Mouse (Mus musculus): ENCODE measurements around the gene Gm20431. TPM values are rescaled to one million over a fixed set of nuclear protein-coding genes. Genes with fewer than 3 reads are reported as not detected.

The Gm20431 gene
- polyA plus RNA-seq, 1 experiment from 2014 or later = 0.63 TPM

DNA sequence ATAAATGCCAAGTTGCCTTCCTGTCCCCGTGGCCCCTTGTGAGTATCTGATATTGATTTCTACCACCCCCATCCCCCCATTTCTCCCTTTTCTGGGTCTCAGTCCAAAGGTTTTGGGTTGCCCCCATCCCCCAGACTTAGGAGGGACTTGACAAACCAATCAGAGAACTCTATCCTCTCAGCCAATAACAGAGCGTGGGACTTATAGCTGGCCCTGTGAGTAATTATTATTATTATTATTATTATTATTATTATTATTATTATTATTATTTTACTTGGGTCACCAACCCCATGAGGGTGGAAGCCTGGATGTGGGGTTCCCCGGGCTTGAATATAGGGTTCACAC is 96.0 kb downstream of the Gm20431 start:
- Histone ChIP-seq H3K27me3 (peaks cover under 1% of the 10 kb centered on the region), H3K36me3 (replicated peaks) (no peaks in the 10 kb centered on the region), H3K9me3 (replicated peaks) (no peaks in the 10 kb centered on the region), H3K4me1 (replicated peaks) (peaks cover 19% of the 10 kb centered on the region), H3K9ac (peak overlapping the region; percentile 30; the same call in 1 of the 2 replicates), H3K27ac (replicated peaks) (peak overlapping the region; percentile 80), H3K4me2 (peak overlapping the region; percentile 47), H3K4me3 (replicated peaks) (peak overlapping the region; percentile 31)
- 50% methylated on average over 3 of the region's 3 CpGs for WGBS (ENCODE audit: insufficient replicate concordance)
- peak; percentile 69 for ATAC-seq (ENCODE audit: insufficient read depth)

- no peaks in the 10 kb centered on the region for H3K36me3 ChIP-seq (replicated peaks)
- peak overlapping the region; percentile 59 for H3K27ac ChIP-seq (replicated peaks)
- no peaks in the 10 kb centered on the region for H3K9me3 ChIP-seq (replicated peaks)
- peaks cover 7% of the 10 kb centered on the region for H3K27me3 ChIP-seq
- no peak overlapping the region for H3K4me3 ChIP-seq (replicated peaks)
- 63% methylated on average over 13 of the region's 13 CpGs for WGBS (ENCODE audit: insufficient replicate concordance)
- peak; percentile 83 for ATAC-seq (ENCODE audit: insufficient read depth)
- peak overlapping the region; percentile 18; the same call in 1 of the 2 replicates for H3K4me2 ChIP-seq
- H3K9ac ChIP-seq = no peak overlapping the region
- peaks cover 15% of the 10 kb centered on the region for H3K4me1 ChIP-seq (replicated peaks)
These were observed 96.6 kb downstream of the Gm20431 start for GRCm38 (mm10) chr2:167564551-167565311.

- Histone ChIP-seq H3K27ac (replicated peaks) (no peak overlapping the region), H3K9ac (no peak overlapping the region), H3K36me3 (replicated peaks) (no peaks in the 10 kb centered on the region), H3K4me3 (replicated peaks) (no peak overlapping the region), H3K4me1 (replicated peaks) (peaks cover 21% of the 10 kb centered on the region), H3K4me2 (no peak overlapping the region), H3K9me3 (replicated peaks) (no peaks in the 10 kb centered on the region), H3K27me3 (peaks cover 15% of the 10 kb centered on the region)
- no peak for ATAC-seq (ENCODE audit: insufficient read depth)
- WGBS (ENCODE audit: insufficient replicate concordance) = 50% methylated on average over 12 of the region's 12 CpGs
These were observed 97.6 kb downstream of the Gm20431 start for GRCm38 (mm10) chr2:167563703-167564102.

DNA sequence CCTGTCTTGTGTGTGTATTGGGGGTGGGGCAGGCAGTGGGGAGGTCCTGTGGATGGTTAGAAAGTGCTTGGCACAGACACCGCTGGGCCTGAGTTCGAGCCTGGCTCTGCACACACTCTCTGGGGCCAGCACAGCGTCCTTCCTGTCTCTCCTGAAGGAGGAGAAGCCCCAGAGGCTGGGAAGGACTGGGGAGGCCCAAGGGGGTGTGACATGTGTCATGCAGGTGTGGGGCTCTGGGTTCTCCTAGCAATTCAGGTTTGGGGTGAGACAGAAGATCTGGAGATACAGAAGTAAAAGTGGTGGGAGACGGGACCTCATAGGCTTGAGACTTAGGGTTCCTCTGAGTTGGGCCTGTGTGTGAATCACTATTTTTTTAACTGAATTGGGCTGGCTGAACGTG is 98.3 kb downstream of the Gm20431 start:
- 58% methylated on average over 5 of the region's 5 CpGs for WGBS (ENCODE audit: insufficient replicate concordance)

GRCm38 (mm10) chr2:167562101-167562500 is 99.2 kb downstream of the Gm20431 start:
- no peak for ATAC-seq (ENCODE audit: insufficient read depth)
- 40% methylated on average over 8 of the region's 8 CpGs for WGBS (ENCODE audit: insufficient replicate concordance)
- Histone ChIP-seq H3K9ac (no peak overlapping the region), H3K9me3 (replicated peaks) (no peaks in the 10 kb centered on the region), H3K27ac (replicated peaks) (no peak overlapping the region), H3K36me3 (replicated peaks) (no peaks in the 10 kb centered on the region), H3K27me3 (peaks cover 21% of the 10 kb centered on the region), H3K4me2 (no peak overlapping the region), H3K4me3 (replicated peaks) (no peak overlapping the region), H3K4me1 (replicated peaks) (peaks cover 21% of the 10 kb centered on the region)

More for the DNA sequence above, 98.3 kb downstream of the Gm20431 start:
- Histone ChIP-seq H3K27ac (replicated peaks) (no peak overlapping the region), H3K4me3 (replicated peaks) (no peak overlapping the region), H3K27me3 (peaks cover 21% of the 10 kb centered on the region), H3K36me3 (replicated peaks) (no peaks in the 10 kb centered on the region), H3K9me3 (replicated peaks) (no peaks in the 10 kb centered on the region), H3K9ac (no peak overlapping the region), H3K4me1 (replicated peaks) (peaks cover 21% of the 10 kb centered on the region), H3K4me2 (no peak overlapping the region)
- no peak for ATAC-seq (ENCODE audit: insufficient read depth)

GRCm38 (mm10) chr2:167559413-167559812 is 101.9 kb downstream of the Gm20431 start:
- H3K27me3 ChIP-seq = peaks cover 21% of the 10 kb centered on the region
- no peak overlapping the region for H3K9ac ChIP-seq
- H3K36me3 ChIP-seq (replicated peaks) = no peaks in the 10 kb centered on the region
- ATAC-seq (ENCODE audit: insufficient read depth) = no peak
- H3K4me2 ChIP-seq = peak overlapping the region; percentile 36
- H3K27ac ChIP-seq (replicated peaks) = no peak overlapping the region
- WGBS (ENCODE audit: insufficient replicate concordance) = 15% methylated on average over 27 of the region's 27 CpGs
- H3K9me3 ChIP-seq (replicated peaks) = no peaks in the 10 kb centered on the region
- no peak overlapping the region for H3K4me3 ChIP-seq (replicated peaks)
- peaks cover 14% of the 10 kb centered on the region for H3K4me1 ChIP-seq (replicated peaks)

Small RNAs within 50 kb of the gene (microRNA-seq; reads per million reads assigned to microRNA genes)
- not detected for gene Gm22355

Other genes starting within 250 kb of the Gm20431 start
- gene Slc9a8, start 239.8 kb downstream of the Gm20431 start, polyA plus RNA-seq (2015; fragmentation: Nextera tagmentation; extraction: Ambion mirVana) = 12.7 and 15.2 TPM in 2 replicates
- gene Rnf114, start 168.9 kb downstream of the Gm20431 start, polyA plus RNA-seq (2015; fragmentation: Nextera tagmentation; extraction: Ambion mirVana) = 35.3 and 38.2 TPM in 2 replicates
- 8.1 and 8.3 TPM in 2 replicates for gene Spata2, start 168.6 kb downstream of the Gm20431 start, polyA plus RNA-seq (2015; fragmentation: Nextera tagmentation; extraction: Ambion mirVana)
- 1.6 and 1.9 TPM in 2 replicates for gene Snai1, start 123.3 kb downstream of the Gm20431 start, polyA plus RNA-seq (2015; fragmentation: Nextera tagmentation; extraction: Ambion mirVana)
- gene Ube2v1, start 29.4 kb downstream of the Gm20431 start, polyA plus RNA-seq (2015; fragmentation: Nextera tagmentation; extraction: Ambion mirVana) = 187 and 195 TPM in 2 replicates
- gene Cebpb, start 27.4 kb upstream of the Gm20431 start, polyA plus RNA-seq (2015; fragmentation: Nextera tagmentation; extraction: Ambion mirVana) = 13.0 and 14.0 TPM in 2 replicates
- 17.4 and 18.2 TPM in 2 replicates for gene Tmem189, start 28.3 kb upstream of the Gm20431 start, polyA plus RNA-seq (2015; fragmentation: Nextera tagmentation; extraction: Ambion mirVana)

All from liver, embryonic 15.5 days (tissue).